Mouse (Mus musculus) gastrocnemius, postnatal 10 days (tissue): ENCODE results near the gene Usf1. TPM values are rescaled to one million over a fixed set of nuclear protein-coding genes. Genes with fewer than 3 reads are reported as not detected.

Experiments
- DNase-seq: peaks from one replicate; pipeline ENCODE4 v3.0.0; 2021; ENCODE audit warnings: mixed read lengths
- total RNA-seq, 2 experiments: library from RNA; stranded (reverse); gene quantifications; 2 replicates each; pipeline ENCODE4 v1.2.3; 2021

Usf1 gene
- total RNA-seq, 2 experiments from 2014 or later: 31.5 to 32.4 TPM

GRCm38 (mm10) chr1:171418660-171419059 lies 7.5 kb downstream of the Usf1 start, which contains the start of gene Tstd1:
TSS of gene Tstd1 (plus strand) at chr1:171418872.
- DNase-seq: no peak

GRCm38 (mm10) chr1:171419291-171419882 lies 8.3 kb downstream of the Usf1 start:
- DNase-seq: no peak

GRCm38 (mm10) chr1:171419905-171420304 lies 8.8 kb downstream of the Usf1 start:
- no peak for DNase-seq

- no peak for DNase-seq
Measured at GRCm38 (mm10) chr1:171422504-171423095, 11.5 kb downstream of the Usf1 start.

GRCm38 (mm10) chr1:171424638-171425037 lies 13.5 kb downstream of the Usf1 start:
- DNase-seq: no peak

GRCm38 (mm10) chr1:171425126-171425525 lies 14.0 kb downstream of the Usf1 start:
- DNase-seq: no peak

- no peak for DNase-seq
Measured at GRCm38 (mm10) chr1:171432158-171432557, 21.0 kb downstream of the Usf1 start.

- no peak for DNase-seq
Measured at GRCm38 (mm10) chr1:171435288-171435814, 24.2 kb downstream of the Usf1 start.

GRCm38 (mm10) chr1:171435974-171436373 lies 24.9 kb downstream of the Usf1 start:
- no peak for DNase-seq

- peak; percentile 57 for DNase-seq
Measured at GRCm38 (mm10) chr1:171437264-171438013, 26.3 kb downstream of the Usf1 start, which contains the start of gene F11r. TSS of gene F11r (plus strand) at chr1:171437535.

- no peak for DNase-seq
Measured at GRCm38 (mm10) chr1:171438014-171438670, 27.0 kb downstream of the Usf1 start.

GRCm38 (mm10) chr1:171439072-171439471 lies 28.0 kb downstream of the Usf1 start:
- no peak for DNase-seq

GRCm38 (mm10) chr1:171440025-171440725 lies 29.1 kb downstream of the Usf1 start:
- peak; percentile 31 for DNase-seq

GRCm38 (mm10) chr1:171441466-171442412 lies 30.6 kb downstream of the Usf1 start:
- no peak for DNase-seq

GRCm38 (mm10) chr1:171442413-171442760 lies 31.3 kb downstream of the Usf1 start:
- no peak for DNase-seq

- DNase-seq: no peak
Measured at GRCm38 (mm10) chr1:171445050-171445449, 33.9 kb downstream of the Usf1 start.

- no peak for DNase-seq
Measured at GRCm38 (mm10) chr1:171446854-171447253, 35.7 kb downstream of the Usf1 start.

GRCm38 (mm10) chr1:171447692-171448091 lies 36.6 kb downstream of the Usf1 start:
- DNase-seq: no peak

GRCm38 (mm10) chr1:171450062-171450461 lies 38.9 kb downstream of the Usf1 start:
- DNase-seq: no peak

GRCm38 (mm10) chr1:171451001-171451400 lies 39.9 kb downstream of the Usf1 start:
- DNase-seq: no peak

- no peak for DNase-seq
Measured at GRCm38 (mm10) chr1:171452522-171452921, 41.4 kb downstream of the Usf1 start.
